Mouse (Mus musculus): ENCODE measurements around the gene Mosmo. TPM values are rescaled to one million over a fixed set of nuclear protein-coding genes. Genes with fewer than 3 reads are reported as not detected.
A peak's percentile ranks its signal among the peaks of the same experiment; 100 is the strongest.

Mosmo gene
- polyA plus RNA-seq, 1 experiment: 23.3 TPM

- Histone ChIP-seq H3K4me2 (ENCODE audit: low read depth) (peak overlapping the region; percentile 82), H3K27me3 (ENCODE audit: control insufficient read depth, insufficient read depth, insufficient read length) (no peaks in the 10 kb centered on the region), H3K36me3 (ENCODE audit: control insufficient read depth, insufficient read depth) (no peaks in the 10 kb centered on the region), H3K4me3 (no peak overlapping the region), H3ac (ENCODE audit: control insufficient read depth, insufficient read length) (no peak overlapping the region), H3K79me2 (ENCODE audit: control insufficient read depth, insufficient read depth) (no peaks in the 10 kb centered on the region)
- TF ChIP-seq REST (IDR thresholded peaks at IDR 0.05; ENCODE audit: insufficient read depth, insufficient read length): no peak
- TF ChIP-seq MAX (IDR thresholded peaks at IDR 0.05; ENCODE audit: low read depth): no peak
- TF ChIP-seq MYOG (IDR thresholded peaks at IDR 0.05; ENCODE audit: control insufficient read depth in 1 of 3, insufficient read depth in 1 of 3, insufficient read length in 2 of 3, low read depth in 2 of 3): no peak
- no peak for TF ChIP-seq CEBPB (IDR thresholded peaks at IDR 0.05; ENCODE audit: insufficient read depth, poor library complexity, severe bottlenecking)
Measured at GRCm38 (mm10) chr7:120671271-120671670, 6.1 kb upstream of the Mosmo start.

DNA sequence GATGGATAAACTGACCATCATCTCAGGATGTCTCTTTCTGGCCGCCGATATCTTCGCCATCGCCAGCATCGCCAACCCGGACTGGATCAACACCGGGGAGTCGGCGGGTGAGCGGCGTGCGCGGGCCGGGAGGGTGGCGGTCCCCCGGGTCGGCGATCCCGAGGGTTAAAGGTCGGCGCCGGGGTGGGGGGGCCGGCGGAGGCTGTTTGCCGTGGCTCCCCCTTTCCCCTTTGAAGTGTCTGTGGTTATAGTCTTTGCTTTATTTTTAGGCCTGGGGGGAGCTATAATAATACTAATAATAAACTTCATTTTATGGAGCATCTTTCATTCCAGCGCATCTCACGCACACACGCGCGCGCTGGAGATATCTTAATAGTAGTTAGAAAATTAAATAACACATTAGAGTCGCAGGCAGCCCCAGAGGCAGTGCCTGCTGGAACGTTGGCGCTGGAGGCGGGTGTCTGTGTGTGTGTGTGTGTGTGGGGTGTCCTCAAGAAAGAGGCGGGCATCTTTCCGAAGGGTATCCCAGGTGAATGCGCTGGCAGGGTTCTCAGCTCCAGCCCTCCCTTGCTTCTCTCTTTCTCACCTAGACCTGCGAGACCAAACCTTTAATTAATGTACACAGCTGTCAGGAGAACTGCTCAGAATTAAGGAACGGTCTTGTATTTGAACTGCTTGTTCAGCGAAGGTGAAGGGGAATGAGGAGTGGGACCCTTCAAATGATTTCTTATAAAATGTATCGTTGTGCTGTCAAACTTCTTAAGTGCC is 530 bp downstream of the Mosmo start:
- H3K79me2 ChIP-seq (ENCODE audit: control insufficient read depth, insufficient read depth): peaks cover 53% of the 10 kb centered on the region
- H3K36me3 ChIP-seq (ENCODE audit: control insufficient read depth, insufficient read depth): no peaks in the 10 kb centered on the region
- peak overlapping the region; percentile 83 for H3ac ChIP-seq (ENCODE audit: control insufficient read depth, insufficient read length)

GRCm38 (mm10) chr7:120679023-120679422 is 1.6 kb downstream of the Mosmo start:
- H3K79me2 ChIP-seq (ENCODE audit: control insufficient read depth, insufficient read depth): peaks cover 55% of the 10 kb centered on the region
- no peaks in the 10 kb centered on the region for H3K27me3 ChIP-seq (ENCODE audit: control insufficient read depth, insufficient read depth, insufficient read length)
- H3K4me2 ChIP-seq (ENCODE audit: low read depth): peak overlapping the region; percentile 97
- H3K36me3 ChIP-seq (ENCODE audit: control insufficient read depth, insufficient read depth): no peaks in the 10 kb centered on the region
- TF ChIP-seq USF1 (IDR thresholded peaks at IDR 0.05; ENCODE audit: low read depth) (no peak), MYOG (IDR thresholded peaks at IDR 0.05; ENCODE audit: control insufficient read depth in 1 of 3, insufficient read depth in 1 of 3, insufficient read length in 2 of 3, low read depth in 2 of 3) (no peak), CEBPB (IDR thresholded peaks at IDR 0.05; ENCODE audit: insufficient read depth, poor library complexity, severe bottlenecking) (no peak), SRF (IDR thresholded peaks at IDR 0.05; ENCODE audit: control insufficient read depth, insufficient read length, low read depth) (no peak), TCF3 (IDR thresholded peaks at IDR 0.05; ENCODE audit: insufficient read length, low read depth) (no peak), E2F4 (IDR thresholded peaks at IDR 0.05; ENCODE audit: insufficient read depth) (no peak), MAX (IDR thresholded peaks at IDR 0.05; ENCODE audit: low read depth) (no peak), POLR2A (IDR thresholded peaks at IDR 0.05; ENCODE audit: insufficient read length, low read depth) (no peak), POLR2AphosphoS2 (IDR thresholded peaks at IDR 0.05; ENCODE audit: insufficient read length, low read depth) (no peak), REST (IDR thresholded peaks at IDR 0.05; ENCODE audit: insufficient read depth, insufficient read length) (no peak), TCF12 (IDR thresholded peaks at IDR 0.05; ENCODE audit: insufficient read depth, poor library complexity, severe bottlenecking) (no peak), MYOD1 (IDR thresholded peaks at IDR 0.05; ENCODE audit: control insufficient read depth in 1 of 3, insufficient read length in 2 of 3, low read depth in 2 of 3) (no peak)
- no peak overlapping the region for H3ac ChIP-seq (ENCODE audit: control insufficient read depth, insufficient read length)
- peak overlapping the region; percentile 58 for H3K4me3 ChIP-seq

More for the DNA sequence above, 530 bp downstream of the Mosmo start:
- Histone ChIP-seq H3K4me2 (ENCODE audit: low read depth) (peak overlapping the region; percentile 97), H3K4me3 (peak overlapping the region; percentile 58), H3K27me3 (ENCODE audit: control insufficient read depth, insufficient read depth, insufficient read length) (no peaks in the 10 kb centered on the region)
- TF ChIP-seq E2F4 (IDR thresholded peaks at IDR 0.05; ENCODE audit: insufficient read depth): no peak
- no peak for TF ChIP-seq SRF (IDR thresholded peaks at IDR 0.05; ENCODE audit: control insufficient read depth, insufficient read length, low read depth)

DNA sequence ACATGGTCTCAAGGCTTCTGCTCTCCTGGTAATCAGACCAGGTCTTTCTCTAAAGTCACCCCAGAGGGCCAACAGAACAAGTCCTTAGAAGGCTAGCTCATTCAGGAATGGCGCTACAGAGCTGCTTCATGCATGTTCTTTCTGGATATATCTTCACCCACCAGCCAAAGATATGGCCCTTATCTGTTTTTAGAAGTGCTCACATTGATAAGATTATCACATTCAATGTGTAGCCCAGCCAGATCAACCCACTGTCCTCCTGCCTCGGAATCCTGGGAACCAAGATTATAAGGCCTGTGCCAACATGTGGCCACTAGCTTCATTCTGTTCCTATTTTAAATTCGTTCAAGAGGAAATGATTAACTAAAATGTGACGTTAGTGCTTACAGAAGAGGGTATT is 4.6 kb downstream of the Mosmo start:
- Histone ChIP-seq H3K79me2 (ENCODE audit: control insufficient read depth, insufficient read depth) (peaks cover 84% of the 10 kb centered on the region), H3K27me3 (ENCODE audit: control insufficient read depth, insufficient read depth, insufficient read length) (no peaks in the 10 kb centered on the region), H3K4me3 (no peak overlapping the region), H3K4me2 (ENCODE audit: low read depth) (no peak overlapping the region), H3K36me3 (ENCODE audit: control insufficient read depth, insufficient read depth) (no peaks in the 10 kb centered on the region), H3ac (ENCODE audit: control insufficient read depth, insufficient read length) (no peak overlapping the region)
- TF ChIP-seq POLR2A (IDR thresholded peaks at IDR 0.05; ENCODE audit: insufficient read length, low read depth) (no peak), TCF12 (IDR thresholded peaks at IDR 0.05; ENCODE audit: insufficient read depth, poor library complexity, severe bottlenecking) (no peak), CEBPB (IDR thresholded peaks at IDR 0.05; ENCODE audit: insufficient read depth, poor library complexity, severe bottlenecking) (no peak), POLR2AphosphoS2 (IDR thresholded peaks at IDR 0.05; ENCODE audit: insufficient read length, low read depth) (no peak), REST (IDR thresholded peaks at IDR 0.05; ENCODE audit: insufficient read depth, insufficient read length) (no peak)

DNA sequence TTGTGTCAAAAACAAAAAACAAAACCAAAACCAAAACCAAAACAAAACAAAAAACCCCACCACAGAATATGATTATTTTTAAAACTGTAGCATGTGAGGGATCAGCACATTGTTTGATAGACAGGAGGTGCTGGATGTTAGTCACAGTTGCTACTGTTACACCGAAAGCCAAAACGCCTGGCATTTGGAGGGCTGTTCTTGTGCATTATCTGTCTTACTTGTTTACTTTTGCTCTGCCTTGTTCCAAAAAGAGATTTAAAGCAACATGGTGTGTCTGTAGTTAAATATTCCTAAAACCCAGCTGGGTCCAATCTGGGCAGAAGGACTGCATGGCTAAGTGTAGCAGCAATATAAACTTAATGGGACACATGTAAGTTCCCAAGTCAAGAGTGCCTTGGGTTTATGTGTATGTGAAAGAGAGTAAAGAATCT is 7.3 kb downstream of the Mosmo start:
- Histone ChIP-seq H3K4me3 (no peak overlapping the region), H3K27me3 (ENCODE audit: control insufficient read depth, insufficient read depth, insufficient read length) (no peaks in the 10 kb centered on the region), H3K79me2 (ENCODE audit: control insufficient read depth, insufficient read depth) (peaks cover 87% of the 10 kb centered on the region), H3K4me2 (ENCODE audit: low read depth) (peak overlapping the region; percentile 28), H3ac (ENCODE audit: control insufficient read depth, insufficient read length) (no peak overlapping the region), H3K36me3 (ENCODE audit: control insufficient read depth, insufficient read depth) (no peaks in the 10 kb centered on the region)
- TF ChIP-seq MYOD1 (IDR thresholded peaks at IDR 0.05; ENCODE audit: control insufficient read depth in 1 of 3, insufficient read length in 2 of 3, low read depth in 2 of 3): peak in 1 of 3 experiments; percentile 32
- no peak for TF ChIP-seq MAX (IDR thresholded peaks at IDR 0.05; ENCODE audit: low read depth)
- peak; percentile 0 for TF ChIP-seq USF1 (IDR thresholded peaks at IDR 0.05; ENCODE audit: low read depth)
